In the genomic region with DNA sequence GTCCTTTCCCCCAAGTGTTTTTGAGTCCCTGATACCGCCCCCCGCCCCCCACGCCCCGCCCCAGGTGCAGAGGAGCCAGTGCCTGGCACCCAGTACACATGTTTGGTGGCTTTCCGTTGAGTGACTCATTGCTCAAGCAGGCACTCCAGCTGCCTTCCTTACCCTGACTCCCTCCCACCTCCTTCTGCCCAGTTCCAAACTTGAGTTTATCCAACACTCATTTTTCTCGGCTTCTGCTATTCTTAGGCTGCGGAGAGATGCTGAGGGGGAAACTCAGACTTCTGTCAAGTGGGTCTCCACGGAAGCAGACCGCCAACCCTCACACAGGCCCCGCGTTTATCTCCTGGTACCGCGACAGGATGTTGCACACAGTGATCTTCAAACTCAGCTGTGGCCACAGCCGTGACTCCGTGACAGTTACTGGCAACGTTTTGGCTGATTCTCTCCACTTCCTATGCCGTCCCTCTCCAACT, we compare ENCODE assay signal across 8 mouse cellular contexts. TPM values are rescaled to one million over a fixed set of nuclear protein-coding genes. Genes with fewer than 3 reads are reported as not detected.
DNase-seq lines count a peak whose midpoint lies in the region; ATAC-seq and TF ChIP-seq lines count a peak whose summit lies in the region.

No protein-coding gene starts in this region.

- no peaks in the 10 kb centered on the region for H3K79me2 ChIP-seq in MEL (ENCODE audit: control insufficient read depth, insufficient read depth, low read length, poor library complexity)

- H3K4me3 ChIP-seq in MEL (ENCODE audit: control insufficient read depth in 1 of 2, insufficient read depth in 1 of 2, low read depth in 2 of 2, low read length in 2 of 2), result peak overlapping the region; percentile 46 to 62
- H3K4me3 ChIP-seq in limb, embryonic 10.5 days, result no peak overlapping the region

- no peak for TF ChIP-seq RAD21 in MEL (IDR thresholded peaks at IDR 0.05; ENCODE audit: low read depth, low read length)

- DNase-seq in adrenal gland, adult (ENCODE audit: inconsistent age in 2 of 2, low spot score in 1 of 2), result peak; percentile 41 to 74
- DNase-seq in adrenal gland, postnatal 4 days (ENCODE audit: low spot score in 2 of 2), result no peak
- peak; percentile 83 for DNase-seq in MEL (ENCODE audit: low read depth, low spot score)
- peak; percentile 30 for DNase-seq in heart, postnatal 4 days
- no peak for DNase-seq in limb, embryonic 10.5 days (ENCODE audit: low spot score)
- DNase-seq in naive thymus-derived CD4-positive, alpha-beta T cell, adult 2 months (ENCODE audit: low read depth), result peak; percentile 80
- peak; percentile 75 to 85 for DNase-seq in thymus, adult 18-20 months

- TF ChIP-seq POLR2A in MEL (IDR thresholded peaks at IDR 0.05; ENCODE audit: control insufficient read depth in 1 of 2, insufficient read depth in 1 of 2, low read depth in 1 of 2, low read length in 2 of 2, poor library complexity in 1 of 2), result no peak; a peak in 1 of 4 replicates

- ATAC-seq in frontal cortex, adult (ENCODE audit: low TSS enrichment), result peak; percentile 86

- no peaks in the 10 kb centered on the region for H3K27me3 ChIP-seq in MEL (ENCODE audit: control insufficient read depth in 1 of 2, insufficient read depth in 2 of 2, low read length in 2 of 2)
- no peaks in the 10 kb centered on the region for H3K27me3 ChIP-seq in limb, embryonic 10.5 days (ENCODE audit: low read depth, poor library complexity, severe bottlenecking)

- H3K4me1 ChIP-seq in MEL (ENCODE audit: control insufficient read depth in 1 of 2, insufficient read depth in 2 of 2, low read length in 2 of 2), result peaks cover 2 to 6% of the 10 kb centered on the region in 2 experiments; a peak in 2 of 4 replicates
- peaks cover 11% of the 10 kb centered on the region for H3K4me1 ChIP-seq in limb, embryonic 10.5 days

- H3K27ac ChIP-seq in MEL (ENCODE audit: control insufficient read depth, low read depth, low read length), result peak overlapping the region; percentile 68
- peak overlapping the region; percentile 5; the same call in 1 of the 2 replicates for H3K27ac ChIP-seq in limb, embryonic 10.5 days

- 43% methylated on average over 17 of the region's 17 CpGs for WGBS in limb, embryonic 10.5 days

- no peaks in the 10 kb centered on the region for H3K9me3 ChIP-seq in MEL (replicated peaks; ENCODE audit: insufficient read depth, low read length)
- no peaks in the 10 kb centered on the region for H3K9me3 ChIP-seq in limb, embryonic 10.5 days (replicated peaks)

- H3K36me3 ChIP-seq in MEL (ENCODE audit: control insufficient read depth in 1 of 2, insufficient read depth in 2 of 2, low read length in 2 of 2), result peaks cover 0 to 3% of the 10 kb centered on the region in 2 experiments; a peak in 2 of 4 replicates
- H3K36me3 ChIP-seq in limb, embryonic 10.5 days, result no peaks in the 10 kb centered on the region

- TF ChIP-seq CTCF in MEL (IDR thresholded peaks at IDR 0.05 in 2 of 3, conservative IDR thresholded peaks at IDR 0.05 in 1 of 3; ENCODE audit: control insufficient read depth in 1 of 3, insufficient read depth in 1 of 3, low read depth in 2 of 3, low read length in 3 of 3, poor library complexity in 1 of 3, severe bottlenecking in 1 of 3), result no peak

- H3K9ac ChIP-seq in MEL (ENCODE audit: control insufficient read depth, low read depth, low read length, poor library complexity, severe bottlenecking), result peak overlapping the region; percentile 55

- peak; percentile 71 to 72 for TF ChIP-seq EP300 in MEL (IDR thresholded peaks at IDR 0.05; ENCODE audit: low read depth in 1 of 2, low read length in 2 of 2)

TF ChIP-seq in MEL, 35 proteins besides CTCF, POLR2A, EP300 and RAD21:
- peak; percentile 15; the same call in 1 of the 2 replicates for TF ChIP-seq BHLHE40 (IDR thresholded peaks at IDR 0.05; ENCODE audit: borderline replicate concordance, low read depth, low read length)
- TF ChIP-seq TCF12 (IDR thresholded peaks at IDR 0.05; ENCODE audit: low read depth, low read length), result peak; percentile 39
- TF ChIP-seq MYB (IDR thresholded peaks at IDR 0.05; ENCODE audit: low read depth, low read length), result peak; percentile 77
- no peak for TF ChIP-seq MAFK (IDR thresholded peaks at IDR 0.05; ENCODE audit: borderline replicate concordance, low read depth, low read length)
- TF ChIP-seq USF2 (IDR thresholded peaks at IDR 0.05; ENCODE audit: borderline replicate concordance in 1 of 2, insufficient read depth in 1 of 2, low read depth in 1 of 2, low read length in 2 of 2), result no peak
- TF ChIP-seq KAT2A (conservative IDR thresholded peaks at IDR 0.05; ENCODE audit: low read depth, low read length), result no peak
- TF ChIP-seq ETS1 (IDR thresholded peaks at IDR 0.05; ENCODE audit: low read depth, low read length), result peak; percentile 72; the same call in 1 of the 2 replicates
- TF ChIP-seq ZNF384 (IDR thresholded peaks at IDR 0.05; ENCODE audit: low read depth, low read length), result no peak
- no peak for TF ChIP-seq POLR2AphosphoS5 (IDR thresholded peaks at IDR 0.05; ENCODE audit: borderline replicate concordance, low read depth, low read length)
- TF ChIP-seq ZC3H11A (IDR thresholded peaks at IDR 0.05; ENCODE audit: low read depth, low read length), result no peak
- TF ChIP-seq POLR2AphosphoS2 (IDR thresholded peaks at IDR 0.05; ENCODE audit: low read length), result no peak
- TF ChIP-seq MYC (IDR thresholded peaks at IDR 0.05; ENCODE audit: low read depth, low read length), result no peak
- no peak for TF ChIP-seq UBTF (IDR thresholded peaks at IDR 0.05; ENCODE audit: borderline replicate concordance, insufficient read depth, low read depth, low read length)
- 0 out of 2 replicates have a peak, but pooled peaks have one; percentile 6 for TF ChIP-seq TAL1 (IDR thresholded peaks at IDR 0.05; ENCODE audit: low read length)
- TF ChIP-seq ZKSCAN1 (IDR thresholded peaks at IDR 0.05; ENCODE audit: low read depth, low read length), result no peak
- no peak for TF ChIP-seq MXI1 (IDR thresholded peaks at IDR 0.05; ENCODE audit: low read depth, low read length)
- no peak for TF ChIP-seq MEF2A (IDR thresholded peaks at IDR 0.05; ENCODE audit: extremely low read depth, insufficient replicate concordance, low read depth, low read length, poor library complexity, severe bottlenecking)
- TF ChIP-seq SMC3 (IDR thresholded peaks at IDR 0.05; ENCODE audit: low read depth, low read length), result no peak
- no peak for TF ChIP-seq MAZ (IDR thresholded peaks at IDR 0.05; ENCODE audit: low read depth, low read length)
- TF ChIP-seq HCFC1 (IDR thresholded peaks at IDR 0.05; ENCODE audit: low read depth, low read length), result 0 out of 2 replicates have a peak, but pooled peaks have one; percentile 22
- no peak for TF ChIP-seq E2F4 (IDR thresholded peaks at IDR 0.05; ENCODE audit: borderline replicate concordance, low read depth, low read length)
- TF ChIP-seq JUND (IDR thresholded peaks at IDR 0.05; ENCODE audit: low read depth, low read length), result no peak
- no peak for TF ChIP-seq ZMIZ1 (IDR thresholded peaks at IDR 0.05; ENCODE audit: low read depth, low read length)
- no peak for TF ChIP-seq CHD1 (IDR thresholded peaks at IDR 0.05; ENCODE audit: low read depth, low read length)
- TF ChIP-seq NRF1 (IDR thresholded peaks at IDR 0.05; ENCODE audit: insufficient read depth, low read depth, low read length, poor library complexity, severe bottlenecking), result no peak
- TF ChIP-seq USF1 (IDR thresholded peaks at IDR 0.05; ENCODE audit: low read depth, low read length), result no peak
- no peak for TF ChIP-seq ELF1 (IDR thresholded peaks at IDR 0.05; ENCODE audit: low read depth, low read length)
- 0 out of 2 replicates have a peak, but pooled peaks have one; percentile 40 for TF ChIP-seq GATA1 (IDR thresholded peaks at IDR 0.05; ENCODE audit: low read depth, low read length)
- no peak for TF ChIP-seq CHD2 (IDR thresholded peaks at IDR 0.05; ENCODE audit: low read length)
- peak; percentile 28; the same call in 1 of the 2 replicates for TF ChIP-seq NELFE (IDR thresholded peaks at IDR 0.05; ENCODE audit: low read depth, low read length)
- no peak for TF ChIP-seq MAX (IDR thresholded peaks at IDR 0.05; ENCODE audit: low read length)
- 0 out of 2 replicates have a peak, but pooled peaks have one; percentile 24 for TF ChIP-seq RCOR1 (IDR thresholded peaks at IDR 0.05; ENCODE audit: low read depth, low read length)
- TF ChIP-seq GABPA (IDR thresholded peaks at IDR 0.05; ENCODE audit: low read depth, low read length), result no peak
- peak; percentile 81 for TF ChIP-seq SIN3A (IDR thresholded peaks at IDR 0.05; ENCODE audit: low read length)
- no peak for TF ChIP-seq TBP (IDR thresholded peaks at IDR 0.05; ENCODE audit: low read depth, low read length)
TF ChIP-seq in MEL: peak in this region for 10.

RNA-seq across cellular contexts. Expression of a gene that starts 13.6 kb away (rescaled TPM):
- total RNA-seq in adrenal gland, postnatal 4 days (2021), result under 1 TPM; 0.45 to 0.48 TPM
- not detected in 2 replicates for total RNA-seq in MEL (2012; rRNA removed)
- polyA plus RNA-seq in MEL (2012; ENCODE audit: insufficient read depth in 1 of 2, insufficient read length in 2 of 2, low read depth in 1 of 2, low replicate concordance in 2 of 2, missing spikeins in 1 of 2), result not detected
- under 1 TPM in 1 of 2 experiments, not detected in 1; 0.20 TPM for total RNA-seq in heart, postnatal 4 days (2021)
- polyA plus RNA-seq in limb, embryonic 10.5 days (2016; fragmentation: Nextera tagmentation; extraction: Ambion mirVana), result 0.24 TPM in 1 of 2 replicates, not detected in the other

Comparison
In these comparisons a context has a peak if more than half of its experiments do, and no peak if none do; other contexts are left out.
1. DNase-seq: peak in adrenal gland, adult (2 of 2), MEL (single experiment), heart, postnatal 4 days (single experiment), naive thymus-derived CD4-positive, alpha-beta T cell, adult 2 months (single experiment) and thymus, adult 18-20 months (2 of 2); none in adrenal gland, postnatal 4 days (0 of 2) and limb, embryonic 10.5 days (single experiment).